Comparison of ENCODE assay signal across 8 mouse cellular contexts in the genomic region with DNA sequence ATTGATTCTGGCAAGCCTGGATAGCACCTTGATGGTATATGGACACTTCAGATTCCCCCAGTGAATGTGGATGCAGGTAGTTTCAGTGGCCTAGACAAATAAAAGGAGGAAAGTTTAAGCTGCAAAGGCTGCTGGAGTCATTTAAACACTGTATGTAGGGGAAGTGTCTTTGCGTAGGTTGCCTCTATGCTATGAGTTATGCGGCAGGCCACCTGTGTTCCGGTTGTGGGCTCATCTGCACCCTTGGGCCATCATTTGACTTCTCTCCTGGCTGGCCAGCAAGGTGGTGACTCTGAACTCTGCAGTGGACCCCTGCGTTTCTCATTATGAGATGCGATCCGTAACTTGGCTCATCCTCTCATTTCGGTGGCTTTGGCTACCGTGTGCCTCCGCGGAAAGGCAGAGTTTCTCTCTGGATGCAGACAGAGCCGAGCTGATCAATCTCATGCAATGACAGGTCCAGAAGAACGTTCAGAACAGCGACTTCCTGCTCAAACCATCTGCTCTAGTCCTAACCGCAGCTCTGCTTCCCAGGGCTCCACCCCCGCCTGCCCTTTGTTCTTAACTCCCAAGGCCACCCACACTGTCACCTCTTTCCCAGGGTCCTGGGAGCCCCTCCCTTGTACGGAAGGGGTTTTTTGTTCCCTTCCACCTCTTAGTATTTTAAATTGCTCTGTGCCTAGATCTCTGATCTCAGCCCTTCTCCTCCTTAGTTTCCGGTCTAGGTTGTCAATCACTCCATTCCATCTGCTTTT. TPM values are rescaled to one million over a fixed set of nuclear protein-coding genes. Genes with fewer than 3 reads are reported as not detected.
A peak's percentile ranks its signal among the peaks of the same experiment; 100 is the strongest.
DNase-seq lines count a peak whose midpoint lies in the region; ATAC-seq and TF ChIP-seq lines count a peak whose summit lies in the region.

No protein-coding gene starts in this region.

- no peaks in the 10 kb centered on the region for H3K36me3 ChIP-seq in heart, embryonic 11.5 days (ENCODE audit: control insufficient read depth, insufficient read depth, low read length)
- H3K36me3 ChIP-seq in forebrain, embryonic 12.5 days (replicated peaks): no peaks in the 10 kb centered on the region
- H3K36me3 ChIP-seq in intestine, embryonic 14.5 days (ENCODE audit: control insufficient read depth, insufficient read depth, low read length): no peaks in the 10 kb centered on the region
- no peaks in the 10 kb centered on the region for H3K36me3 ChIP-seq in limb, embryonic 13.5 days
- no peaks in the 10 kb centered on the region for H3K36me3 ChIP-seq in myocyte (ENCODE audit: control insufficient read depth, insufficient read depth)

- no peak overlapping the region for H3K4me3 ChIP-seq in heart, embryonic 11.5 days (ENCODE audit: low read depth, low read length)
- H3K4me3 ChIP-seq in brown adipose tissue, adult 24 weeks (ENCODE audit: insufficient read depth, low read depth, low read length): peak overlapping the region; percentile 38
- 0 out of 2 replicates have a peak overlapping the region, but pooled peaks have one; percentile 3 for H3K4me3 ChIP-seq in forebrain, embryonic 12.5 days (replicated peaks)
- H3K4me3 ChIP-seq in intestine, embryonic 14.5 days (ENCODE audit: low read depth, low read length): no peak overlapping the region
- H3K4me3 ChIP-seq in limb, embryonic 13.5 days: no peak overlapping the region
- H3K4me3 ChIP-seq in myocyte: no peak overlapping the region

- WGBS in heart, embryonic 11.5 days (ENCODE audit: insufficient replicate concordance): 49% methylated on average over 17 of the region's 17 CpGs
- WGBS in forebrain, embryonic 12.5 days: 29% methylated on average over 17 of the region's 17 CpGs
- WGBS in intestine, embryonic 14.5 days: 41% methylated on average over 17 of the region's 17 CpGs
- WGBS in limb, embryonic 13.5 days: 34% methylated on average over 17 of the region's 17 CpGs

- H3K27me3 ChIP-seq in heart, embryonic 11.5 days (ENCODE audit: control insufficient read depth, insufficient read depth, low read length): no peaks in the 10 kb centered on the region
- peaks cover 19% of the 10 kb centered on the region for H3K27me3 ChIP-seq in forebrain, embryonic 12.5 days
- no peaks in the 10 kb centered on the region for H3K27me3 ChIP-seq in intestine, embryonic 14.5 days (replicated peaks; ENCODE audit: control insufficient read depth, insufficient read depth, low read length)
- H3K27me3 ChIP-seq in limb, embryonic 13.5 days: 0 out of 2 replicates have a peak, but pooled peaks cover 6% of the 10 kb centered on the region
- no peaks in the 10 kb centered on the region for H3K27me3 ChIP-seq in myocyte (ENCODE audit: control insufficient read depth, insufficient read depth, insufficient read length)

- peak; percentile 39; the same call in 1 of the 2 replicates for ATAC-seq in heart, embryonic 11.5 days (replicated peaks; ENCODE audit: insufficient number of reproducible peaks, low FRiP score, low TSS enrichment)
- ATAC-seq in forebrain, embryonic 12.5 days (ENCODE audit: low FRiP score): peak; percentile 77
- ATAC-seq in intestine, embryonic 14.5 days (replicated peaks; ENCODE audit: low FRiP score, low TSS enrichment, low read depth): no peak
- peak; percentile 59; the same call in 1 of the 2 replicates for ATAC-seq in limb, embryonic 13.5 days (ENCODE audit: low FRiP score, low read depth)

- no peak for TF ChIP-seq POLR2A in myocyte (IDR thresholded peaks at IDR 0.05; ENCODE audit: insufficient read length, low read depth)

- no peak for DNase-seq in heart, postnatal 25 days (ENCODE audit: low spot score)
- no peak for DNase-seq in intestine, embryonic 14.5 days (ENCODE audit: low spot score)
- no peak for DNase-seq in gastrocnemius, postnatal 10 days

- H3ac ChIP-seq in myocyte (ENCODE audit: control insufficient read depth, insufficient read length): no peak overlapping the region

- peaks cover 6% of the 10 kb centered on the region; the same call in 1 of the 2 replicates for H3K4me1 ChIP-seq in heart, embryonic 11.5 days (ENCODE audit: control insufficient read depth, insufficient read depth, low read length)
- H3K4me1 ChIP-seq in brown adipose tissue, adult 24 weeks (ENCODE audit: control insufficient read depth, insufficient read depth, insufficient read length, low read length): peaks cover 3% of the 10 kb centered on the region; the same call in 1 of the 2 replicates
- H3K4me1 ChIP-seq in forebrain, embryonic 12.5 days: peaks cover 29% of the 10 kb centered on the region
- H3K4me1 ChIP-seq in intestine, embryonic 14.5 days (replicated peaks; ENCODE audit: control insufficient read depth, insufficient read depth, low read length): peaks cover 14% of the 10 kb centered on the region
- H3K4me1 ChIP-seq in limb, embryonic 13.5 days: peaks cover 22% of the 10 kb centered on the region

- intact Hi-C loops in heart, postnatal 25 days (cut with DNase I): no loop called here

- no peaks in the 10 kb centered on the region for H3K79me2 ChIP-seq in myocyte (ENCODE audit: control insufficient read depth, insufficient read depth)

- peak overlapping the region; percentile 11; the same call in 1 of the 2 replicates for H3K27ac ChIP-seq in heart, embryonic 11.5 days (ENCODE audit: low read depth, low read length)
- H3K27ac ChIP-seq in brown adipose tissue, adult 24 weeks (replicated peaks; ENCODE audit: low read depth, low read length): no peak overlapping the region
- H3K27ac ChIP-seq in forebrain, embryonic 12.5 days: peak overlapping the region; percentile 91
- H3K27ac ChIP-seq in intestine, embryonic 14.5 days (ENCODE audit: low read depth): no peak overlapping the region
- H3K27ac ChIP-seq in limb, embryonic 13.5 days: no peak overlapping the region

- H3K4me2 ChIP-seq in heart, embryonic 11.5 days: peak overlapping the region; percentile 29
- H3K4me2 ChIP-seq in forebrain, embryonic 12.5 days: peak overlapping the region; percentile 47
- H3K4me2 ChIP-seq in intestine, embryonic 14.5 days (ENCODE audit: low read length): peak overlapping the region; percentile 28
- H3K4me2 ChIP-seq in limb, embryonic 13.5 days (replicated peaks): peak overlapping the region; percentile 46
- H3K4me2 ChIP-seq in myocyte (ENCODE audit: low read depth): peak overlapping the region; percentile 60

- H3K9me3 ChIP-seq in heart, embryonic 11.5 days (replicated peaks; ENCODE audit: control insufficient read depth, low read length): no peaks in the 10 kb centered on the region
- no peaks in the 10 kb centered on the region for H3K9me3 ChIP-seq in forebrain, embryonic 12.5 days
- H3K9me3 ChIP-seq in intestine, embryonic 14.5 days (ENCODE audit: control insufficient read depth, low read length): no peaks in the 10 kb centered on the region
- no peaks in the 10 kb centered on the region for H3K9me3 ChIP-seq in limb, embryonic 13.5 days

- H3K9ac ChIP-seq in heart, embryonic 11.5 days (ENCODE audit: low read depth, low read length): no peak overlapping the region
- H3K9ac ChIP-seq in forebrain, embryonic 12.5 days: peak overlapping the region; percentile 29; the same call in 1 of the 2 replicates
- H3K9ac ChIP-seq in intestine, embryonic 14.5 days (ENCODE audit: low read length): no peak overlapping the region
- H3K9ac ChIP-seq in limb, embryonic 13.5 days: no peak overlapping the region

TF ChIP-seq in myocyte, 11 proteins besides CTCF, POLR2A, EP300 and RAD21:
- no peak for TF ChIP-seq TCF3 (IDR thresholded peaks at IDR 0.05; ENCODE audit: insufficient read length, low read depth)
- no peak for TF ChIP-seq USF1 (IDR thresholded peaks at IDR 0.05; ENCODE audit: low read depth)
- TF ChIP-seq TCF12 (IDR thresholded peaks at IDR 0.05; ENCODE audit: insufficient read depth, poor library complexity, severe bottlenecking): no peak
- TF ChIP-seq MYOD1 (IDR thresholded peaks at IDR 0.05; ENCODE audit: control insufficient read depth in 1 of 3, insufficient read length in 2 of 3, low read depth in 2 of 3): no peak
- TF ChIP-seq SRF (IDR thresholded peaks at IDR 0.05; ENCODE audit: control insufficient read depth, insufficient read length, low read depth): no peak
- no peak for TF ChIP-seq E2F4 (IDR thresholded peaks at IDR 0.05; ENCODE audit: insufficient read depth)
- TF ChIP-seq CEBPB (IDR thresholded peaks at IDR 0.05; ENCODE audit: insufficient read depth, poor library complexity, severe bottlenecking): no peak
- TF ChIP-seq MAX (IDR thresholded peaks at IDR 0.05; ENCODE audit: low read depth): no peak
- TF ChIP-seq MYOG (IDR thresholded peaks at IDR 0.05; ENCODE audit: control insufficient read depth in 1 of 3, insufficient read depth in 1 of 3, insufficient read length in 2 of 3, low read depth in 2 of 3): no peak
- no peak for TF ChIP-seq REST (IDR thresholded peaks at IDR 0.05; ENCODE audit: insufficient read depth, insufficient read length)
- no peak for TF ChIP-seq POLR2AphosphoS2 (IDR thresholded peaks at IDR 0.05; ENCODE audit: insufficient read length, low read depth)

RNA-seq across cellular contexts. Expression of gene Hectd2, which starts 20.3 kb away (rescaled TPM):
- polyA plus RNA-seq in heart, embryonic 11.5 days (2014; fragmentation: Nextera tagmentation; extraction: Ambion mirVana): 10.1 and 11.5 TPM in 2 replicates
- total RNA-seq in heart, postnatal 25 days (2021): 1 to 10 TPM; 1.6 to 1.8 TPM
- 0.33 and 0.99 TPM in 2 replicates for polyA plus RNA-seq in brown adipose tissue, adult 24 weeks (2012; ENCODE audit: insufficient read depth, insufficient read length, missing spikeins)
- 11.5 TPM in 2 replicates for polyA plus RNA-seq in forebrain, embryonic 12.5 days (2016; fragmentation: Nextera tagmentation; extraction: Ambion mirVana)
- polyA plus RNA-seq in intestine, embryonic 14.5 days (2014; fragmentation: Nextera tagmentation; extraction: Ambion mirVana): 2.8 and 3.5 TPM in 2 replicates
- 2.7 and 3.1 TPM in 2 replicates for polyA plus RNA-seq in limb, embryonic 13.5 days (2015; fragmentation: Nextera tagmentation; extraction: Ambion mirVana)
- polyA plus RNA-seq in myocyte (2012; fragmentation: generic; extraction: Trizol): 0.88 TPM
- 1 to 10 TPM; 4.3 to 4.8 TPM for total RNA-seq in gastrocnemius, postnatal 10 days (2021)

Comparison
In these comparisons a context has a peak if more than half of its experiments do, and no peak if none do; other contexts are left out.
1. H3K27ac ChIP-seq: peak in heart, embryonic 11.5 days (single experiment) and forebrain, embryonic 12.5 days (single experiment); none in brown adipose tissue, adult 24 weeks (single experiment), intestine, embryonic 14.5 days (single experiment) and limb, embryonic 13.5 days (single experiment).
2. H3K4me3 ChIP-seq: peak in brown adipose tissue, adult 24 weeks (single experiment) and forebrain, embryonic 12.5 days (single experiment); none in heart, embryonic 11.5 days (single experiment), intestine, embryonic 14.5 days (single experiment), limb, embryonic 13.5 days (single experiment) and myocyte (single experiment).
3. Peak in every context shown above with its lines, with median percentiles within 50 percentile points of each other: H3K4me2 ChIP-seq.